ENCODE assay signal across 22 mouse cellular contexts in genomic region chr7:132204073-132204612, GRCm38 (mm10). TPM values are rescaled to one million over a fixed set of nuclear protein-coding genes. Genes with fewer than 3 reads are reported as not detected.
A peak's percentile ranks its signal among the peaks of the same experiment; 100 is the strongest.
DNase-seq lines count a peak whose midpoint lies in the region; ATAC-seq and TF ChIP-seq lines count a peak whose summit lies in the region.
"Had no signal": no experiment of that assay in that cellular context is flagged by ENCODE, and none has a peak within 500 bp of the region (broad histone marks: within the 10 kb centered on the region; RNA-seq: fewer than 3 reads in every experiment).

No protein-coding gene starts in this region.

- H3K9ac ChIP-seq in kidney, postnatal 0 days (ENCODE audit: low read depth, low read length) = no peak overlapping the region
- H3K9ac ChIP-seq in limb, embryonic 11.5 days (ENCODE audit: low read length) = no peak overlapping the region
- no peak overlapping the region for H3K9ac ChIP-seq in forebrain, embryonic 12.5 days
- no peak overlapping the region for H3K9ac ChIP-seq in liver, postnatal 0 days (replicated peaks)
- H3K9ac ChIP-seq: forebrain, embryonic 15.5 days; hindbrain, embryonic 15.5 days; liver, embryonic 14.5 days; lung, embryonic 15.5 days; midbrain, embryonic 12.5 days had no signal

- no peak for ATAC-seq in kidney, postnatal 0 days (replicated peaks; ENCODE audit: low FRiP score, low read depth)
- ATAC-seq in limb, embryonic 11.5 days (ENCODE audit: insufficient number of reproducible peaks, low FRiP score, low TSS enrichment, low read depth) = peak; percentile 80
- ATAC-seq in forebrain, embryonic 12.5 days (ENCODE audit: low FRiP score) = no peak
- no peak for ATAC-seq in liver, postnatal 0 days
- ATAC-seq: CD4-positive, CD25-positive, alpha-beta regulatory T cell, adult 4 months; forebrain, embryonic 15.5 days had no signal

- peak; percentile 52 for DNase-seq in kidney, postnatal 0 days (ENCODE audit: low spot score)
- no peak for DNase-seq in kidney, postnatal 10 days
- peak; percentile 45 for DNase-seq in embryonic facial prominence, embryonic 10.5 days (ENCODE audit: low spot score)
- peak; percentile 60 for DNase-seq in limb, embryonic 11.5 days (ENCODE audit: low spot score)
- DNase-seq in liver, postnatal 0 days = no peak
- no peak for DNase-seq in lung, postnatal 14 days
- DNase-seq: adrenal gland, postnatal 25 days; cerebellum, adult 8-10 months; cerebellum, postnatal 36 days; gastrocnemius, postnatal 14 days; heart, adult 2 months; heart, postnatal 4 days; kidney, adult 8-10 months; layer of hippocampus, adult 9-11 months; thymus, adult 18-20 months had no signal

- TF ChIP-seq EP300 in liver, postnatal 0 days (IDR thresholded peaks at IDR 0.05; ENCODE audit: low read depth) = no peak

- WGBS in kidney, postnatal 0 days = 13% methylated on average over 1 of the region's 1 CpGs
- 21% methylated on average over 1 of the region's 1 CpGs for WGBS in embryonic facial prominence, embryonic 10.5 days
- 4% methylated on average over 1 of the region's 1 CpGs for WGBS in limb, embryonic 11.5 days
- WGBS in forebrain, embryonic 12.5 days = 69% methylated on average over 1 of the region's 1 CpGs
- 16% methylated on average over 1 of the region's 1 CpGs for WGBS in liver, postnatal 0 days (ENCODE audit: insufficient replicate concordance)

- H3K4me1 ChIP-seq in kidney, postnatal 0 days (replicated peaks; ENCODE audit: insufficient read depth, low read length) = no peaks in the 10 kb centered on the region
- peaks cover 29% of the 10 kb centered on the region for H3K4me1 ChIP-seq in embryonic facial prominence, embryonic 10.5 days
- H3K4me1 ChIP-seq in limb, embryonic 11.5 days (ENCODE audit: control insufficient read depth, insufficient read depth, low read length) = peaks cover 22% of the 10 kb centered on the region
- peaks cover 6% of the 10 kb centered on the region; the same call in 1 of the 2 replicates for H3K4me1 ChIP-seq in forebrain, embryonic 12.5 days
- no peaks in the 10 kb centered on the region for H3K4me1 ChIP-seq in liver, postnatal 0 days (ENCODE audit: insufficient read depth)
- H3K4me1 ChIP-seq: hindbrain, embryonic 15.5 days; lung, embryonic 15.5 days had no signal

- TF ChIP-seq CTCF in kidney, postnatal 0 days (IDR thresholded peaks at IDR 0.05; ENCODE audit: low read depth) = peak; percentile 19; the same call in 1 of the 2 replicates
- TF ChIP-seq CTCF in liver, postnatal 0 days (IDR thresholded peaks at IDR 0.05; ENCODE audit: low read depth) = no peak

- H3K9me3 ChIP-seq in kidney, postnatal 0 days (replicated peaks; ENCODE audit: low read length) = no peaks in the 10 kb centered on the region
- no peaks in the 10 kb centered on the region for H3K9me3 ChIP-seq in embryonic facial prominence, embryonic 10.5 days
- no peaks in the 10 kb centered on the region for H3K9me3 ChIP-seq in limb, embryonic 11.5 days (ENCODE audit: control insufficient read depth, low read length)
- no peaks in the 10 kb centered on the region for H3K9me3 ChIP-seq in forebrain, embryonic 12.5 days
- H3K9me3 ChIP-seq in liver, postnatal 0 days (ENCODE audit: low read length) = no peaks in the 10 kb centered on the region
- H3K9me3 ChIP-seq: forebrain, embryonic 15.5 days; hindbrain, embryonic 15.5 days; lung, embryonic 15.5 days; midbrain, embryonic 12.5 days had no signal

- H3K27ac ChIP-seq in kidney, postnatal 0 days = no peak overlapping the region
- H3K27ac ChIP-seq in embryonic facial prominence, embryonic 10.5 days (replicated peaks) = no peak overlapping the region; the same call in 1 of the 2 replicates
- H3K27ac ChIP-seq in limb, embryonic 11.5 days (replicated peaks; ENCODE audit: low read depth, low read length) = peak overlapping the region; percentile 0; the same call in 1 of the 2 replicates
- H3K27ac ChIP-seq in forebrain, embryonic 12.5 days = no peak overlapping the region
- H3K27ac ChIP-seq in liver, postnatal 0 days (ENCODE audit: low read depth) = no peak overlapping the region
- H3K27ac ChIP-seq: forebrain, embryonic 15.5 days; heart, adult 2 months; hindbrain, embryonic 15.5 days; liver, embryonic 14.5 days; lung, embryonic 15.5 days; midbrain, embryonic 12.5 days had no signal

- H3K4me3 ChIP-seq in kidney, postnatal 0 days (replicated peaks; ENCODE audit: low read depth, low read length) = no peak overlapping the region
- no peak overlapping the region for H3K4me3 ChIP-seq in embryonic facial prominence, embryonic 10.5 days
- H3K4me3 ChIP-seq in limb, embryonic 11.5 days (ENCODE audit: low read depth, low read length) = no peak overlapping the region
- no peak overlapping the region for H3K4me3 ChIP-seq in forebrain, embryonic 12.5 days (replicated peaks)
- no peak overlapping the region for H3K4me3 ChIP-seq in liver, postnatal 0 days (ENCODE audit: low read depth, low read length)
- H3K4me3 ChIP-seq: forebrain, embryonic 15.5 days; heart, adult 2 months; hindbrain, embryonic 15.5 days; lung, embryonic 15.5 days; midbrain, embryonic 12.5 days had no signal

- no peaks in the 10 kb centered on the region for H3K27me3 ChIP-seq in kidney, postnatal 0 days (ENCODE audit: insufficient read depth, low read length)
- 0 out of 2 replicates have a peak, but pooled peaks cover 4% of the 10 kb centered on the region for H3K27me3 ChIP-seq in embryonic facial prominence, embryonic 10.5 days (replicated peaks; ENCODE audit: low read depth, poor library complexity, severe bottlenecking)
- H3K27me3 ChIP-seq in limb, embryonic 11.5 days (ENCODE audit: control insufficient read depth, insufficient read depth, low read length) = no peaks in the 10 kb centered on the region
- peaks cover 5% of the 10 kb centered on the region; the same call in 1 of the 2 replicates for H3K27me3 ChIP-seq in forebrain, embryonic 12.5 days
- H3K27me3 ChIP-seq in liver, postnatal 0 days (ENCODE audit: insufficient read depth, low read length) = no peaks in the 10 kb centered on the region
- H3K27me3 ChIP-seq: forebrain, embryonic 15.5 days; hindbrain, embryonic 15.5 days; lung, embryonic 15.5 days; midbrain, embryonic 12.5 days had no signal

- H3K4me2 ChIP-seq in kidney, postnatal 0 days (ENCODE audit: low read length) = no peak overlapping the region
- H3K4me2 ChIP-seq in limb, embryonic 11.5 days (ENCODE audit: low read depth, severe bottlenecking) = peak overlapping the region; percentile 4; the same call in 1 of the 2 replicates
- no peak overlapping the region for H3K4me2 ChIP-seq in forebrain, embryonic 12.5 days
- H3K4me2 ChIP-seq in liver, postnatal 0 days (ENCODE audit: low read depth, low read length) = no peak overlapping the region
- H3K4me2 ChIP-seq: forebrain, embryonic 15.5 days; hindbrain, embryonic 15.5 days; lung, embryonic 15.5 days; midbrain, embryonic 12.5 days had no signal

- no peaks in the 10 kb centered on the region for H3K36me3 ChIP-seq in kidney, postnatal 0 days (ENCODE audit: insufficient read depth, low read length)
- H3K36me3 ChIP-seq in embryonic facial prominence, embryonic 10.5 days (replicated peaks) = no peaks in the 10 kb centered on the region
- H3K36me3 ChIP-seq in limb, embryonic 11.5 days (ENCODE audit: control insufficient read depth, insufficient read depth, low read length) = no peaks in the 10 kb centered on the region
- no peaks in the 10 kb centered on the region for H3K36me3 ChIP-seq in forebrain, embryonic 12.5 days (replicated peaks)
- H3K36me3 ChIP-seq in liver, postnatal 0 days (replicated peaks; ENCODE audit: insufficient read depth, low read length) = no peaks in the 10 kb centered on the region
- H3K36me3 ChIP-seq: forebrain, embryonic 15.5 days; hindbrain, embryonic 15.5 days; lung, embryonic 15.5 days; midbrain, embryonic 12.5 days had no signal

RNA-seq across cellular contexts. Expression of gene Cpxm2, which starts 49.6 kb away (rescaled TPM):
- 7.0 and 7.7 TPM in 2 replicates for polyA plus RNA-seq in kidney, postnatal 0 days (2015; fragmentation: Nextera tagmentation; extraction: Ambion mirVana)
- 0.91 and 2.5 TPM in 2 replicates for polyA plus RNA-seq in embryonic facial prominence, embryonic 10.5 days (2016; fragmentation: Nextera tagmentation; extraction: Ambion mirVana)
- 1.2 and 1.9 TPM in 2 replicates for polyA plus RNA-seq in limb, embryonic 11.5 days (2014; fragmentation: Nextera tagmentation; extraction: Ambion mirVana)
- 3.1 and 5.1 TPM in 2 replicates for polyA plus RNA-seq in forebrain, embryonic 12.5 days (2016; fragmentation: Nextera tagmentation; extraction: Ambion mirVana)
- polyA plus RNA-seq in liver, postnatal 0 days (2015; fragmentation: Nextera tagmentation; extraction: Ambion mirVana) = 0.56 and 0.73 TPM in 2 replicates
- polyA plus RNA-seq: CD4-positive, CD25-positive, alpha-beta regulatory T cell, adult 4 months had no signal

Comparison
In these comparisons a context has a peak if more than half of its experiments do, and no peak if none do; other contexts are left out.
1. DNase-seq: peak in kidney, postnatal 0 days (single experiment), embryonic facial prominence, embryonic 10.5 days (single experiment) and limb, embryonic 11.5 days (single experiment); none in kidney, postnatal 10 days (single experiment), liver, postnatal 0 days (single experiment) and lung, postnatal 14 days (single experiment).